17 mouse cellular contexts compared by ENCODE assay signal in genomic region chr16:95996156-95996555, GRCm38 (mm10).
"Had no signal": no experiment of that assay in that cellular context is flagged by ENCODE, and none has a peak within 500 bp of the region (broad histone marks: within the 10 kb centered on the region; RNA-seq: fewer than 3 reads in every experiment).

No protein-coding gene starts in this region.

- DNase-seq: kidney, adult 11 months; kidney, adult 8-10 months; kidney, postnatal 14 days; kidney, postnatal 4 days; left cerebral cortex, postnatal 4 days; liver; thymus, adult 18-20 months; thymus, postnatal 36 days had no signal

- H3K27me3 ChIP-seq: intestine, embryonic 15.5 days; kidney, embryonic 15.5 days; limb, embryonic 13.5 days; liver, embryonic 15.5 days; lung, embryonic 15.5 days; megakaryocyte, embryonic 14.5 days; midbrain, embryonic 13.5 days had no signal

- ATAC-seq: intestine, embryonic 15.5 days; midbrain, embryonic 13.5 days; midbrain, embryonic 16.5 days had no signal

- H3K27ac ChIP-seq: intestine, embryonic 15.5 days; kidney, embryonic 15.5 days; limb, embryonic 13.5 days; liver, embryonic 15.5 days; lung, embryonic 15.5 days; midbrain, embryonic 10.5 days; midbrain, embryonic 13.5 days had no signal

- H3K4me3 ChIP-seq: intestine, embryonic 15.5 days; kidney, embryonic 15.5 days; limb, embryonic 13.5 days; liver, embryonic 15.5 days; lung, embryonic 15.5 days; megakaryocyte, embryonic 14.5 days; midbrain, embryonic 10.5 days; midbrain, embryonic 13.5 days had no signal

- H3K9ac ChIP-seq: intestine, embryonic 15.5 days; kidney, embryonic 15.5 days; limb, embryonic 13.5 days; liver, embryonic 15.5 days; lung, embryonic 15.5 days; midbrain, embryonic 13.5 days had no signal

- H3K4me2 ChIP-seq: intestine, embryonic 15.5 days; kidney, embryonic 15.5 days; limb, embryonic 13.5 days; liver, embryonic 15.5 days; lung, embryonic 15.5 days; midbrain, embryonic 13.5 days had no signal

- H3K9me3 ChIP-seq: intestine, embryonic 15.5 days; kidney, embryonic 15.5 days; limb, embryonic 13.5 days; liver, embryonic 15.5 days; lung, embryonic 15.5 days; megakaryocyte, embryonic 14.5 days; midbrain, embryonic 10.5 days; midbrain, embryonic 13.5 days had no signal
